Comparison of ENCODE assay signal across 8 mouse cellular contexts in the genomic region with DNA sequence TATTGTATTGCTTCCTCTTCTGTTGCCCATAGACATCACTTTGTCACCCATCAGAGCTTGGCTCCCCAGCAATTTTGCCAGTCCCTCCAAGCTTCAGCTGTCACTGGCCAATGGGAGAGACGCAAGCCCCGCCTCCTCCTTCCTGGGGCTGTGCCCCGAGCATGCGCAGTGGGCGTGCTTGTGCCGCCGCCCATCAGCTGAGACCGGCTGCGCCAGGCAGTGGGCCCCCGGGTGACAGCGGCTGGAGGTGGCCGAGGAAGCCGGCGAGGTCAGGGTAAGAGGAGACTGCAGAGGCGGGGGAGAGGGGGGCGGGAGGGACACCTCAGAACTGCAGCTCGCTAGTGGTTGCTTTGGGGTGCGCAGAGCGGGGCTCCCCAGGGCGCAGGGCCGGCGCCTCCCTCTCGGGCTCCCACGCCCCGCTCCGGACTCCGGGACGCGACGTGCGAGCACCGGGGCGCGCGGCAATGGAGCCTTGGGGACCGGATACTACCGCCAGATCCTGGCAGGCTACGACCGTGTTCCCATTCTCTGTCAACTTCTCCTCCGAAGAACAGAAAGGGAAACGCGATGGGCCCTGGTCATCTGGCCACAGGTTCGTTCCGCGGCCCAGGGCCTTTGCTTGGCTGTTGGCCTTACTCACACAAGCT. TPM values are rescaled to one million over a fixed set of nuclear protein-coding genes. Genes with fewer than 3 reads are reported as not detected.
DNase-seq lines count a peak whose midpoint lies in the region; ATAC-seq and TF ChIP-seq lines count a peak whose summit lies in the region.

A gene (plus strand): TSS at position 168 of the 647 bp plus-strand sequence.

- peak within 1 kb of the TSS; percentile 99 for H3K4me3 ChIP-seq in cortical plate, adult 2 months (ENCODE audit: insufficient read depth, low read length)

- peak; percentile 76 for TF ChIP-seq POLR2A in cortical plate, adult 2 months (IDR thresholded peaks at IDR 0.05; ENCODE audit: extremely low read depth, insufficient read depth, low read length)

- ATAC-seq in activated CD4-positive, CD25-positive, alpha-beta regulatory T cell, adult 4 months, result peak; percentile 94
- peak; percentile 92 for ATAC-seq in megakaryocyte progenitor cell, adult 5-6 weeks (replicated peaks; ENCODE audit: poor library complexity)

- TF ChIP-seq CTCF in cortical plate, adult 2 months (IDR thresholded peaks at IDR 0.05; ENCODE audit: extremely low read depth, insufficient read depth, low read length), result no peak

- peak; percentile 92 for DNase-seq in gastrocnemius, postnatal 10 days
- peak; percentile 94 for DNase-seq in induced T-regulatory cell, adult 2 months (ENCODE audit: low read depth)
- DNase-seq in left cerebral cortex, adult 9 months (ENCODE audit: low spot score in 2 of 2), result peak; percentile 79 to 92
- peak; percentile 92 for DNase-seq in right cerebral cortex, postnatal 14 days
- peak; percentile 83 to 91 for DNase-seq in urinary bladder, postnatal 36 days (ENCODE audit: low spot score in 2 of 2)

- peak within 1 kb of the TSS; percentile 82 for H3K27ac ChIP-seq in cortical plate, adult 2 months (ENCODE audit: insufficient read depth, low read length)

- peaks cover 5% of the 10 kb centered on the region for H3K4me1 ChIP-seq in cortical plate, adult 2 months (ENCODE audit: control insufficient read depth, insufficient read depth, low read length)

RNA-seq across cellular contexts. Expression of the gene that starts here (rescaled TPM):
- polyA plus RNA-seq in activated CD4-positive, CD25-positive, alpha-beta regulatory T cell, adult 4 months (2017; shearing (Covaris generic)), result 10 to 100 TPM; 23.3 to 33.2 TPM
- polyA plus RNA-seq in cortical plate, adult 2 months (2012; rRNA removed), result 143 and 154 TPM in 2 replicates
- 10 to 100 TPM; 31.8 to 34.9 TPM for total RNA-seq in gastrocnemius, postnatal 10 days (2021)
- total RNA-seq in megakaryocyte progenitor cell, adult 5-6 weeks (2015), result 53.4 and 64.1 TPM in 2 replicates
- total RNA-seq in megakaryocyte progenitor cell, adult 5-6 weeks (2017), result 47.2 and 55.5 TPM in 2 replicates

Comparison
In these comparisons a context has a peak if more than half of its experiments do, and no peak if none do; other contexts are left out.
1. Peak in every context shown above with its lines: DNase-seq, ATAC-seq, H3K4me3 ChIP-seq and H3K27ac ChIP-seq.